Mouse (Mus musculus): Measurements from ENCODE around the gene Ddias. TPM values are rescaled to one million over a fixed set of nuclear protein-coding genes. Genes with fewer than 3 reads are reported as not detected.

Gene Ddias
- polyA plus RNA-seq, 1 experiment: 0.11 TPM

DNA sequence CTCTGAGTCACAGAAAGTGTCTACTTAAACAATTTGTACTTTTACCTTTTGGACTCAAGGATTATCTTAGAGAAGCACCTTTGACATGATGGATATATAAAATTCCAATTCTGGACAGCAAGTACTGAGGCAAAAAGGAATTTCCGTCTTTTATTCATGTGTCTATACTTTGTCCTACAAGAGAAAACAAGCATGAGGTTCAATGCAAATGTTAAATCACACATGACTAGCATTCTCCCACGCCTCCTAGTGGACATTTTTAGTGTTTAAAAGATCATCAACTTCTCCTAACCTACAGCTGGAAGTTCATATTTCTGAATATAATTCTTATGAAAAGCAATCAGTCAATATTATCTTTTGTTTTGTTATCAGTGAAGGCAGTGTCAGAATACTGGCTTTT lies 7.5 kb downstream of the Ddias start:
- DNase-seq (ENCODE audit: low read depth): no peak

- peak; percentile 34 for DNase-seq (ENCODE audit: low read depth)
These were observed 25.8 kb downstream of the Ddias start for GRCm38 (mm10) chr7:92848246-92848645.

- no peak for DNase-seq (ENCODE audit: low read depth)
These were observed 31.8 kb downstream of the Ddias start for GRCm38 (mm10) chr7:92842254-92842653.

- no peak for DNase-seq (ENCODE audit: low read depth)
These were observed 36.1 kb downstream of the Ddias start for GRCm38 (mm10) chr7:92837907-92838306.

- DNase-seq (ENCODE audit: low read depth): no peak
These were observed 36.8 kb downstream of the Ddias start for GRCm38 (mm10) chr7:92837226-92837625.

DNA sequence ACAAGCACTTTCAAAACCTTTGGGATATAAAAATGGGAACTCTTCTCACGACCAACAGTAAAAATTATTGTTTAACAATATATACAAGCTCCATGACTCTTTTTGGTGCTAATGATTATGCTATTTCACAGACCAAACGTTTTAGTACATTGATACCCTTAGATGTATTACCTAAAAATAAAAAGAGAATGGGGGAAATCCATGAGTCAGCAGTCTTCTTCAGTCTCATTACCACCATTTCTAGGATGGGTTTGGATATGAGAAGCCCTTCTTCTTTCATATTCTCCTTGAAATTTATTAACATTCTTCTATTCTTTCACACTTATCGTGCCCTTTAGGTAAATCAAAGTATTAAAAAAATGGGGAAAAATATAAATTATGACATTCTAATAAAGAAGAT lies 37.6 kb downstream of the Ddias start:
- no peak for DNase-seq (ENCODE audit: low read depth)

GRCm38 (mm10) chr7:92834391-92834790 lies 39.7 kb downstream of the Ddias start:
- no peak for DNase-seq (ENCODE audit: low read depth)

GRCm38 (mm10) chr7:92832395-92832794 lies 41.7 kb downstream of the Ddias start:
- no peak for DNase-seq (ENCODE audit: low read depth)

DNA sequence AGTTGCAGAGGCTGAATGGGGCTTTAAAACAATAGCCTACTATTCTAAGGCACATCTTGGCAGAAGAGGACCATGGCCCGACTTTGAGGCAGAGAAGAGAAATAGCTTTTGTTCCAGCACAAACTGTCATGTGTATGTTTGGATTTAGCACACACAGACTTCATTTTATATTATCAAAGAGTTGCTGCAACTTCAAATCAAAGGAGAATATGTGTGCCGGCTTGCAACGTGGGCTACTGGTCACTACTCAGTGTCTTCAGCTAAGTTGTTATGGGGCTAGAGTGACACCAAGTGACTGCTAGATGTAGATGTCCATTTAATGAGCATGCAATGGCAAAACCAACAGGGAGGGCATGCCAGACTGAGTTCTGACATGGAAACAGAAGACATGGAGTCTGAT lies 46.1 kb downstream of the Ddias start:
- no peak for DNase-seq (ENCODE audit: low read depth)

- no peak for DNase-seq (ENCODE audit: low read depth)
These were observed 47.8 kb downstream of the Ddias start for GRCm38 (mm10) chr7:92826248-92826647.

GRCm38 (mm10) chr7:92822409-92823101 lies 51.5 kb downstream of the Ddias start:
- DNase-seq (ENCODE audit: low read depth): no peak

DNA sequence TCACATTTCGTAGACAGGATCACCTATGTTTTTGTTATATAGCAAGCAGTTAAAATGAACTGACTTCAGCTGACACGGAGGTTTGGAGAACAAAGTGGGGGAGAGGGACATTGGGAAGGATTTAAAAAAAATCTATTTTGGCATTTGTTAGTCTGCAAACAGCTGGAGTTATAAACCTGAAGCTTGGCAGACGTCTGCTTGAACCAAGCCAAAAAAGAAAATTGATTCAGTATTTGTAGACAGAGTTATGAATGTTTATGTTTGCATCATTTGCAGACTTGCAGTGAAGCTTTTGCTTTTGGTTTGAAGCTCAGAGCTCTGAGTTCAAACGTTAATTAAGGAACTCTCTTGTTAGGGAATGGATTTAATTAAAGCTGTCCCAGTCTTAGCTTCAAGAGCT lies 52.2 kb downstream of the Ddias start:
- no peak for DNase-seq (ENCODE audit: low read depth)

DNA sequence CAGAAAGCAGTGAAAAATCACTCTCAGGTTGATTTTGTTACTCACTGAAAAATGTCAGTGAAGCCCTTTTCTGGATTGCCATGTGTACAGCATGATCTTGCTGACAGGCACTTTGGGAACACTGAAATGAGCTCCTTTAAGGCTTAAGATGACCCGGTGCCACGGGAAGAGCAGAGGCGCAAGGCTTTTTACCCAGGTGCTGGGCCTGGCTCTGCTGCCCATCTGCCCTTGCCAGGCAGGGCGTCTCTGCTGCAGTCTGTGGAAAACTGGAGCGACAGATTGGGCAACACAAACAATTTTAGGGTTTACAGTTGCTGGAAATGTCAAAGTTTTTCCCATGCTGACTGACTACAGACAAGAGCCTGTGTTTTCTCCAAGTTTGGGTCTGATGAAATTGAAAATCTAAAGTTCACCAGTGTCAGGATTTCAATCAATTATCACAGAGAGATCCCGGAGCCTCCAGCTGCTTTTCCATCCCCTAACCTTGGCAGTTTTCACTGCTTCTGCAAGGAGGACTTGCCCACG lies 53.0 kb downstream of the Ddias start:
- no peak for DNase-seq (ENCODE audit: low read depth)

GRCm38 (mm10) chr7:92820410-92820809 lies 53.6 kb downstream of the Ddias start:
- no peak for DNase-seq (ENCODE audit: low read depth)

GRCm38 (mm10) chr7:92819656-92820055 lies 54.4 kb downstream of the Ddias start:
- DNase-seq (ENCODE audit: low read depth): no peak

GRCm38 (mm10) chr7:92817886-92818285 lies 56.2 kb downstream of the Ddias start:
- DNase-seq (ENCODE audit: low read depth): no peak

DNA sequence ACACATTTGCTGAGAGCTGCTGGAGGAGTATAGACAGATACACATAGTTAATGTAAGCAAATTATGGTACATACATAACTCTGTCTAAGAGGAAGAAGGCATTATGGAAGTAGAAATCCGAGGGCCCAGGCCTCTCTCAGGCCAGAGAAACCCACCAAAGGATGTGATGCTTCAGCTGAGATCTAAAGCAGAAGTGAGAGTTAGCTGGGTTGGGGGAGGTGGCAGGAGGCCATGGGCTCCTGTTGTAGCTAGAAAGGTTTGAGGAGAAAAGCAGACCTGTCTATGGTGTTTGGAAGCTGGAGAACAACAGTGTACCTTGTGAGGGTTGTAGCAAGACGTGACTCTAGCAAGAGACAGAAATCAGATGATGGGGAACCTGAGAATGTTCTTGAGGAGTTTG lies 56.8 kb downstream of the Ddias start:
- no peak for DNase-seq (ENCODE audit: low read depth)

DNA sequence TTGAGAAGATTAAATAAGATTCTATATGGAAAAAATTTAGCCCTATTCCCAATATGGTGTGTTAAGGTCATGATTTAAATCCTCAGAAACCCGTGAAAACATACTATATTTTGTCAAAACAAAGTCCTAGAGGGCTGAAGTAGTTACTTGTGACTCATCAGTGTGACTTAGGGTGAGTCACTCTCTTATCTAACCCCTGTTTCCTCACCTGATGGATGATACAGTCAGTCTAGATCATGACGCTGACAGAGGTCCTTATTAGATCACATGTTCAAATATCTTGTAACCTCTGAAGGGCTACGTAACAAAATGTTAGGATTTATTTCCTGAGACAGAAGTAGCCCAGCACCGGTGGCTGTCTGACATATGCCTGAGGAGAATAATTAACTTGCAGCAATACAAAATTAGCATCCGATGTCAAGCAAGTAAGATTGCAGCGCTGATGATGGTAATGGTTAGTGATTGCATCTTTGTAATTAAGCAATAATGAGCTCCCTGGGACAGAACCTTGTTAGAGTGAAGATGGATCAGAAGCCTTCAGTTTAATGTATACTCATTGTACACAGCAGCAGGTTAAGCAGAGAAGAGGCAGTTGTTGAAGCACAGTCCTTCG lies 62.3 kb downstream of the Ddias start:
- DNase-seq (ENCODE audit: low read depth): no peak

Other genes starting within 250 kb of the Ddias start
- gene Ankrd42, start 237.1 kb downstream of the Ddias start, polyA plus RNA-seq (2012; rRNA removed): 2.3 and 3.7 TPM in 2 replicates
- 21.4 and 21.9 TPM in 2 replicates for gene Pcf11, start 204.3 kb downstream of the Ddias start, polyA plus RNA-seq (2012; rRNA removed)
- gene Rab30, start 132.6 kb downstream of the Ddias start, polyA plus RNA-seq (2012; rRNA removed): 5.8 TPM in 2 replicates
- gene Prcp, start 223 bp upstream of the Ddias start, polyA plus RNA-seq (2012; rRNA removed): 14.6 and 15.1 TPM in 2 replicates
- 1.2 and 1.4 TPM in 2 replicates for gene Fam181b, start 205.6 kb upstream of the Ddias start, polyA plus RNA-seq (2012; rRNA removed)